Mouse (Mus musculus): ENCODE data around the gene Bad.

DNA sequence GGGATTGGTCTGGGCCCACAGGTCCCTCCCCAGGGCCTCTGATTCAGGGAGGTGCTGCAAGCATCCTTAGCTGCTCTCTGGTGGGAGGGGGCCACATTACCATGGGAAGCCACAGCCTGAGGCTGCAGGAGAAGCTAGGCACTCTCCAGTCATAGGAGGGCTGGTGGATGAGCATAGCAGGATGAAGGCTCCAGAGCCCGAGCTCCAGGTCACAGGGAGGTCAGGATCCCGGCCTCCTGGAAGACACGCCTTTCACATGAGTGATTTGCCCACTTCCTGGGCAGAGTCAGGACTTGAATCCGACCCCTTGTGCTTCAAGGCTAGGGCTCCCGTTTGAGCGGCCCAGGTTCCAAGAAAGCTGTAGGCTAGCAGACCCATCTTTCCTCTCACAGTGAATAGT, 30.0 kb downstream of the Bad start:
- no peak for TF ChIP-seq EP300 (IDR thresholded peaks at IDR 0.05; ENCODE audit: insufficient read depth, low read depth, low read length)
- TF ChIP-seq CTCF (IDR thresholded peaks at IDR 0.05): no peak
- TF ChIP-seq POLR2A (IDR thresholded peaks at IDR 0.05; ENCODE audit: insufficient read depth, low read depth, low read length): no peak
